ENCODE assay signal across 9 mouse cellular contexts in genomic region chr15:80289436-80289835, GRCm38 (mm10). TPM values are rescaled to one million over a fixed set of nuclear protein-coding genes. Genes with fewer than 3 reads are reported as not detected.
A peak's percentile ranks its signal among the peaks of the same experiment; 100 is the strongest.
DNase-seq lines count a peak whose midpoint lies in the region; ATAC-seq and TF ChIP-seq lines count a peak whose summit lies in the region.
"Had no signal": no experiment of that assay in that cellular context is flagged by ENCODE, and none has a peak within 500 bp of the region (broad histone marks: within the 10 kb centered on the region; RNA-seq: fewer than 3 reads in every experiment).

No protein-coding gene starts in this region.

- no peak overlapping the region for H3K9ac ChIP-seq in forebrain, embryonic 13.5 days
- H3K9ac ChIP-seq in forebrain, embryonic 12.5 days: no peak overlapping the region
- no peak overlapping the region for H3K9ac ChIP-seq in forebrain, embryonic 14.5 days (ENCODE audit: low read length)
- H3K9ac ChIP-seq in hindbrain, embryonic 12.5 days: no peak overlapping the region

- 8% methylated on average over 10 of the region's 10 CpGs for WGBS in forebrain, embryonic 13.5 days
- 6% methylated on average over 10 of the region's 10 CpGs for WGBS in forebrain, embryonic 12.5 days
- WGBS in forebrain, embryonic 14.5 days: 7% methylated on average over 10 of the region's 10 CpGs
- 10% methylated on average over 10 of the region's 10 CpGs for WGBS in hindbrain, embryonic 12.5 days
- WGBS in midbrain, embryonic 10.5 days: 5% methylated on average over 10 of the region's 10 CpGs
- 7% methylated on average over 10 of the region's 10 CpGs for WGBS in small intestine, adult 2 months

- no peak for ATAC-seq in forebrain, embryonic 13.5 days
- no peak for ATAC-seq in forebrain, embryonic 12.5 days (ENCODE audit: low FRiP score)
- no peak for ATAC-seq in forebrain, embryonic 14.5 days
- ATAC-seq in hindbrain, embryonic 12.5 days (ENCODE audit: low FRiP score): no peak

- TF ChIP-seq CTCF in brain, embryonic 14.5 days (IDR thresholded peaks at IDR 0.05; ENCODE audit: borderline replicate concordance, extremely low read depth, insufficient read depth, insufficient read length): peak; percentile 62
- TF ChIP-seq CTCF in small intestine, adult 2 months (IDR thresholded peaks at IDR 0.05; ENCODE audit: extremely low read depth, insufficient read length, insufficient replicate concordance, low read depth, low read length): peak; percentile 72; the same call in 1 of the 2 replicates

- peaks cover 14% of the 10 kb centered on the region for H3K4me1 ChIP-seq in forebrain, embryonic 13.5 days
- H3K4me1 ChIP-seq in forebrain, embryonic 12.5 days: peaks cover 9% of the 10 kb centered on the region
- H3K4me1 ChIP-seq in forebrain, embryonic 14.5 days (ENCODE audit: control insufficient read depth, insufficient read depth, low read length): no peaks in the 10 kb centered on the region
- peaks cover 15% of the 10 kb centered on the region for H3K4me1 ChIP-seq in hindbrain, embryonic 12.5 days
- peaks cover 36% of the 10 kb centered on the region for H3K4me1 ChIP-seq in midbrain, embryonic 10.5 days
- H3K4me1 ChIP-seq in small intestine, adult 2 months (ENCODE audit: control insufficient read depth, insufficient read depth, insufficient read length, low read length): no peaks in the 10 kb centered on the region

- H3K27ac ChIP-seq in forebrain, embryonic 13.5 days: no peak overlapping the region
- H3K27ac ChIP-seq in forebrain, embryonic 12.5 days: no peak overlapping the region
- no peak overlapping the region for H3K27ac ChIP-seq in forebrain, embryonic 14.5 days (ENCODE audit: low read depth, low read length)
- H3K27ac ChIP-seq in hindbrain, embryonic 12.5 days: no peak overlapping the region
- H3K27ac ChIP-seq in midbrain, embryonic 10.5 days (replicated peaks): no peak overlapping the region
- H3K27ac ChIP-seq in small intestine, adult 2 months (ENCODE audit: insufficient read depth, low read depth, low read length): no peak overlapping the region

- peak; percentile 50 for DNase-seq in brain, embryonic 14.5 days (ENCODE audit: low read depth)
- peak; percentile 62 for DNase-seq in forebrain, embryonic 14.5 days (ENCODE audit: low spot score)
- peak; percentile 61 to 68 for DNase-seq in left cerebral cortex, adult 8-10 months (ENCODE audit: low spot score in 2 of 2)
- peak; percentile 67 for DNase-seq in midbrain, embryonic 10.5 days (ENCODE audit: low spot score)

- peak overlapping the region; percentile 2; the same call in 1 of the 2 replicates for H3K4me2 ChIP-seq in forebrain, embryonic 13.5 days
- no peak overlapping the region; the same call in 1 of the 2 replicates for H3K4me2 ChIP-seq in forebrain, embryonic 12.5 days
- peak overlapping the region; percentile 7; the same call in 1 of the 2 replicates for H3K4me2 ChIP-seq in forebrain, embryonic 14.5 days (ENCODE audit: low read length)
- H3K4me2 ChIP-seq in hindbrain, embryonic 12.5 days (replicated peaks): peak overlapping the region; percentile 22; the same call in 1 of the 2 replicates

- no peak overlapping the region for H3K4me3 ChIP-seq in forebrain, embryonic 13.5 days
- H3K4me3 ChIP-seq in forebrain, embryonic 12.5 days (replicated peaks): no peak overlapping the region
- H3K4me3 ChIP-seq in forebrain, embryonic 14.5 days (ENCODE audit: low read depth, low read length): no peak overlapping the region
- H3K4me3 ChIP-seq in hindbrain, embryonic 12.5 days: no peak overlapping the region
- H3K4me3 ChIP-seq in midbrain, embryonic 10.5 days: no peak overlapping the region
- no peak overlapping the region for H3K4me3 ChIP-seq in small intestine, adult 2 months (ENCODE audit: low read depth, low read length)
- H3K4me3 ChIP-seq: myocyte had no signal

- no peaks in the 10 kb centered on the region for H3K9me3 ChIP-seq in forebrain, embryonic 13.5 days (replicated peaks)
- H3K9me3 ChIP-seq in forebrain, embryonic 12.5 days: no peaks in the 10 kb centered on the region
- H3K9me3 ChIP-seq in forebrain, embryonic 14.5 days (replicated peaks; ENCODE audit: control insufficient read depth, low read length): no peaks in the 10 kb centered on the region
- no peaks in the 10 kb centered on the region for H3K9me3 ChIP-seq in hindbrain, embryonic 12.5 days (replicated peaks)
- no peaks in the 10 kb centered on the region for H3K9me3 ChIP-seq in midbrain, embryonic 10.5 days (replicated peaks)

- H3K36me3 ChIP-seq in forebrain, embryonic 13.5 days (ENCODE audit: poor library complexity, severe bottlenecking): no peaks in the 10 kb centered on the region
- H3K36me3 ChIP-seq in forebrain, embryonic 12.5 days (replicated peaks): no peaks in the 10 kb centered on the region
- no peaks in the 10 kb centered on the region for H3K36me3 ChIP-seq in forebrain, embryonic 14.5 days (ENCODE audit: control insufficient read depth, insufficient read depth, low read length)
- H3K36me3 ChIP-seq in hindbrain, embryonic 12.5 days: no peaks in the 10 kb centered on the region
- no peaks in the 10 kb centered on the region for H3K36me3 ChIP-seq in midbrain, embryonic 10.5 days
- no peaks in the 10 kb centered on the region for H3K36me3 ChIP-seq in small intestine, adult 2 months (ENCODE audit: control insufficient read depth, insufficient read depth, low read length)

- H3K27me3 ChIP-seq in forebrain, embryonic 13.5 days: peaks cover 68% of the 10 kb centered on the region
- H3K27me3 ChIP-seq in forebrain, embryonic 12.5 days: peaks cover 72% of the 10 kb centered on the region
- H3K27me3 ChIP-seq in forebrain, embryonic 14.5 days (replicated peaks; ENCODE audit: control insufficient read depth, insufficient read depth, low read length): peaks cover 49% of the 10 kb centered on the region
- H3K27me3 ChIP-seq in hindbrain, embryonic 12.5 days: peaks cover 75% of the 10 kb centered on the region
- H3K27me3 ChIP-seq in midbrain, embryonic 10.5 days (ENCODE audit: low read depth, poor library complexity, severe bottlenecking): peaks cover 82% of the 10 kb centered on the region
- peaks cover 34% of the 10 kb centered on the region for H3K27me3 ChIP-seq in small intestine, adult 2 months (ENCODE audit: control insufficient read depth, insufficient read depth, low read length)

- no peak for TF ChIP-seq POLR2A in brain, embryonic 14.5 days (IDR thresholded peaks at IDR 0.05; ENCODE audit: borderline replicate concordance, extremely low read depth, insufficient read depth, insufficient read length, poor library complexity, severe bottlenecking)
- no peak for TF ChIP-seq POLR2A in small intestine, adult 2 months (IDR thresholded peaks at IDR 0.05; ENCODE audit: low read depth, low read length)

RNA-seq across cellular contexts. Expression of gene Cacna1i, which starts 2.4 kb away (rescaled TPM):
- 0.25 and 0.39 TPM in 2 replicates for polyA plus RNA-seq in forebrain, embryonic 13.5 days (2015; fragmentation: Nextera tagmentation; extraction: Ambion mirVana)
- polyA plus RNA-seq in forebrain, embryonic 12.5 days (2016; fragmentation: Nextera tagmentation; extraction: Ambion mirVana): 0.17 and 0.21 TPM in 2 replicates
- 3.1 and 6.5 TPM in 2 replicates for polyA plus RNA-seq in brain, embryonic 14.5 days (2012; rRNA removed)
- 0.46 and 0.51 TPM in 2 replicates for polyA plus RNA-seq in forebrain, embryonic 14.5 days (2014; fragmentation: Nextera tagmentation; extraction: Ambion mirVana)
- 0.18 TPM in 2 replicates for polyA plus RNA-seq in hindbrain, embryonic 12.5 days (2016; fragmentation: Nextera tagmentation; extraction: Ambion mirVana)
- total RNA-seq in left cerebral cortex, adult 8-10 months (2022): 10 to 100 TPM; 64.3 to 80.9 (median 66.4) TPM
- polyA plus RNA-seq in midbrain, embryonic 10.5 days (2016; fragmentation: Nextera tagmentation; extraction: Ambion mirVana): 0.01 TPM in 1 of 2 replicates, not detected in the other
- 0.46 and 0.85 TPM in 2 replicates for polyA plus RNA-seq in small intestine, adult 2 months (2012; rRNA removed)

RNA-seq across cellular contexts. Expression of gene Rps19bp1, which starts 25.3 kb away (rescaled TPM):
- 62.0 and 63.8 TPM in 2 replicates for polyA plus RNA-seq in forebrain, embryonic 13.5 days (2015; fragmentation: Nextera tagmentation; extraction: Ambion mirVana)
- polyA plus RNA-seq in forebrain, embryonic 12.5 days (2016; fragmentation: Nextera tagmentation; extraction: Ambion mirVana): 57.4 and 65.2 TPM in 2 replicates
- polyA plus RNA-seq in brain, embryonic 14.5 days (2012; rRNA removed): 51.4 and 54.7 TPM in 2 replicates
- 71.1 and 78.0 TPM in 2 replicates for polyA plus RNA-seq in forebrain, embryonic 14.5 days (2014; fragmentation: Nextera tagmentation; extraction: Ambion mirVana)
- 59.9 and 65.8 TPM in 2 replicates for polyA plus RNA-seq in hindbrain, embryonic 12.5 days (2016; fragmentation: Nextera tagmentation; extraction: Ambion mirVana)
- 10 to 100 TPM; 32.5 to 39.3 (median 38.4) TPM for total RNA-seq in left cerebral cortex, adult 8-10 months (2022)
- polyA plus RNA-seq in midbrain, embryonic 10.5 days (2016; fragmentation: Nextera tagmentation; extraction: Ambion mirVana): 61.7 and 69.7 TPM in 2 replicates
- polyA plus RNA-seq in small intestine, adult 2 months (2012; rRNA removed): 19.1 and 19.3 TPM in 2 replicates

RNA-seq across cellular contexts. Expression of gene Atf4, which starts 34.5 kb away (rescaled TPM):
- polyA plus RNA-seq in forebrain, embryonic 13.5 days (2015; fragmentation: Nextera tagmentation; extraction: Ambion mirVana): 129 and 138 TPM in 2 replicates
- 132 and 142 TPM in 2 replicates for polyA plus RNA-seq in forebrain, embryonic 12.5 days (2016; fragmentation: Nextera tagmentation; extraction: Ambion mirVana)
- polyA plus RNA-seq in brain, embryonic 14.5 days (2012; rRNA removed): 236 and 364 TPM in 2 replicates
- 133 and 140 TPM in 2 replicates for polyA plus RNA-seq in forebrain, embryonic 14.5 days (2014; fragmentation: Nextera tagmentation; extraction: Ambion mirVana)
- polyA plus RNA-seq in hindbrain, embryonic 12.5 days (2016; fragmentation: Nextera tagmentation; extraction: Ambion mirVana): 115 and 128 TPM in 2 replicates
- total RNA-seq in left cerebral cortex, adult 8-10 months (2022): 100 to 1,000 TPM in 3 of 4 experiments, 10 to 100 TPM in 1; 98.1 to 118 (median 107) TPM
- polyA plus RNA-seq in midbrain, embryonic 10.5 days (2016; fragmentation: Nextera tagmentation; extraction: Ambion mirVana): 114 and 118 TPM in 2 replicates
- polyA plus RNA-seq in small intestine, adult 2 months (2012; rRNA removed): 127 and 274 TPM in 2 replicates

RNA-seq across cellular contexts. Expression of gene AC140267.1, which starts 53.8 kb away (rescaled TPM):
- polyA plus RNA-seq in forebrain, embryonic 13.5 days (2015; fragmentation: Nextera tagmentation; extraction: Ambion mirVana): 2.7 TPM in 1 of 2 replicates, not detected in the other
- not detected in 2 replicates for polyA plus RNA-seq in forebrain, embryonic 12.5 days (2016; fragmentation: Nextera tagmentation; extraction: Ambion mirVana)
- polyA plus RNA-seq in brain, embryonic 14.5 days (2012; rRNA removed): not detected in 2 replicates
- polyA plus RNA-seq in forebrain, embryonic 14.5 days (2014; fragmentation: Nextera tagmentation; extraction: Ambion mirVana): not detected in 2 replicates
- not detected in 2 replicates for polyA plus RNA-seq in hindbrain, embryonic 12.5 days (2016; fragmentation: Nextera tagmentation; extraction: Ambion mirVana)
- 10 to 100 TPM in 2 of 4 experiments, 1 to 10 TPM in 2; 6.0 to 10.8 (median 9.5) TPM for total RNA-seq in left cerebral cortex, adult 8-10 months (2022)
- 5.0 and 6.8 TPM in 2 replicates for polyA plus RNA-seq in midbrain, embryonic 10.5 days (2016; fragmentation: Nextera tagmentation; extraction: Ambion mirVana)
- polyA plus RNA-seq in small intestine, adult 2 months (2012; rRNA removed): not detected in 2 replicates
- polyA plus RNA-seq: myocyte had no signal

RNA-seq across cellular contexts. Expression of gene Mief1, which starts 55.6 kb away (rescaled TPM):
- polyA plus RNA-seq in forebrain, embryonic 13.5 days (2015; fragmentation: Nextera tagmentation; extraction: Ambion mirVana): 39.6 and 40.3 TPM in 2 replicates
- 38.6 and 44.2 TPM in 2 replicates for polyA plus RNA-seq in forebrain, embryonic 12.5 days (2016; fragmentation: Nextera tagmentation; extraction: Ambion mirVana)
- polyA plus RNA-seq in brain, embryonic 14.5 days (2012; rRNA removed): 14.3 and 20.8 TPM in 2 replicates
- 28.3 and 37.0 TPM in 2 replicates for polyA plus RNA-seq in forebrain, embryonic 14.5 days (2014; fragmentation: Nextera tagmentation; extraction: Ambion mirVana)
- 41.3 and 43.8 TPM in 2 replicates for polyA plus RNA-seq in hindbrain, embryonic 12.5 days (2016; fragmentation: Nextera tagmentation; extraction: Ambion mirVana)
- total RNA-seq in left cerebral cortex, adult 8-10 months (2022): 10 to 100 TPM; 30.2 to 33.7 (median 30.9) TPM
- 39.7 and 45.1 TPM in 2 replicates for polyA plus RNA-seq in midbrain, embryonic 10.5 days (2016; fragmentation: Nextera tagmentation; extraction: Ambion mirVana)
- 9.4 and 16.7 TPM in 2 replicates for polyA plus RNA-seq in small intestine, adult 2 months (2012; rRNA removed)
